Mouse (Mus musculus): Measurements from ENCODE around the gene Frat2. TPM values are rescaled to one million over a fixed set of nuclear protein-coding genes. Genes with fewer than 3 reads are reported as not detected.
"Not testable (repeated sequence)": the region's sequence is repeated elsewhere in the genome, so short reads cannot be mapped to it uniquely, and the experiment has no call there.

The Frat2 gene
- polyA plus RNA-seq, 1 experiment from 2014 or later = 11.7 TPM

- no peak overlapping the region for H3K4me3 ChIP-seq
- no peak overlapping the region for H3K27ac ChIP-seq (replicated peaks)
- WGBS = 87% methylated on average over 3 of the region's 3 CpGs
- peaks cover 25% of the 10 kb centered on the region for H3K36me3 ChIP-seq
- no peak overlapping the region for H3K9ac ChIP-seq
- ATAC-seq (ENCODE audit: low read depth) = no peak
- H3K4me1 ChIP-seq (replicated peaks) = no peaks in the 10 kb centered on the region
- H3K9me3 ChIP-seq = no peaks in the 10 kb centered on the region
- H3K27me3 ChIP-seq = no peaks in the 10 kb centered on the region
- H3K4me2 ChIP-seq = no peak overlapping the region
Measured at GRCm38 (mm10) chr19:41857816-41858310, 9.9 kb upstream of the Frat2 start.

GRCm38 (mm10) chr19:41857086-41857762, 9.3 kb upstream of the Frat2 start:
- Histone ChIP-seq H3K36me3 (peaks cover 19% of the 10 kb centered on the region), H3K4me1 (replicated peaks) (no peaks in the 10 kb centered on the region), H3K4me3 (no peak overlapping the region), H3K9ac (no peak overlapping the region), H3K4me2 (no peak overlapping the region), H3K27ac (replicated peaks) (no peak overlapping the region), H3K9me3 (no peaks in the 10 kb centered on the region), H3K27me3 (no peaks in the 10 kb centered on the region)
- ATAC-seq (ENCODE audit: low read depth) = no peak
- WGBS = 91% methylated on average over 5 of the region's 5 CpGs

- no peaks in the 10 kb centered on the region for H3K9me3 ChIP-seq
- H3K27me3 ChIP-seq = no peaks in the 10 kb centered on the region
- no peak overlapping the region for H3K4me2 ChIP-seq
- H3K4me1 ChIP-seq (replicated peaks) = peaks cover 28% of the 10 kb centered on the region
- WGBS = 90% methylated on average over 4 of the region's 4 CpGs
- no peak overlapping the region for H3K9ac ChIP-seq
- no peak overlapping the region; the same call in 1 of the 2 replicates for H3K27ac ChIP-seq (replicated peaks)
- no peak for ATAC-seq (ENCODE audit: low read depth)
- H3K4me3 ChIP-seq = no peak overlapping the region
- no peaks in the 10 kb centered on the region for H3K36me3 ChIP-seq
Measured at GRCm38 (mm10) chr19:41852423-41852822, 4.5 kb upstream of the Frat2 start.

- WGBS = 9% methylated on average over 14 of the region's 14 CpGs
Measured at GRCm38 (mm10) chr19:41850719-41851543, 3.0 kb upstream of the Frat2 start.

GRCm38 (mm10) chr19:41850021-41850718, 2.2 kb upstream of the Frat2 start:
- H3K27me3 ChIP-seq = no peaks in the 10 kb centered on the region
- peaks cover 46% of the 10 kb centered on the region for H3K4me1 ChIP-seq (replicated peaks)
- no peaks in the 10 kb centered on the region for H3K36me3 ChIP-seq
- 9% methylated on average over 6 of the region's 6 CpGs for WGBS
- peak overlapping the region; percentile 34 for H3K4me2 ChIP-seq
- H3K27ac ChIP-seq (replicated peaks) = peak overlapping the region; percentile 93
- peak overlapping the region; percentile 51; the same call in 1 of the 2 replicates for H3K9ac ChIP-seq
- H3K9me3 ChIP-seq = no peaks in the 10 kb centered on the region
- no peak; the same call in 1 of the 2 replicates for ATAC-seq (ENCODE audit: low read depth)
- 0 out of 2 replicates have a peak overlapping the region, but pooled peaks have one; percentile 2 for H3K4me3 ChIP-seq

More at GRCm38 (mm10) chr19:41850719-41851543, 3.0 kb upstream of the Frat2 start:
- ATAC-seq (ENCODE audit: low read depth) = no peak
- H3K36me3 ChIP-seq = no peaks in the 10 kb centered on the region
- H3K9ac ChIP-seq = peak overlapping the region; percentile 51
- peak overlapping the region; percentile 2; the same call in 1 of the 2 replicates for H3K4me3 ChIP-seq
- no peaks in the 10 kb centered on the region for H3K27me3 ChIP-seq
- H3K9me3 ChIP-seq = no peaks in the 10 kb centered on the region
- H3K4me1 ChIP-seq (replicated peaks) = peaks cover 38% of the 10 kb centered on the region
- peak overlapping the region; percentile 34 for H3K4me2 ChIP-seq
- H3K27ac ChIP-seq (replicated peaks) = peak overlapping the region; percentile 93

GRCm38 (mm10) chr19:41847614-41847991, 329 bp downstream of the Frat2 start:
- Histone ChIP-seq H3K4me1 (replicated peaks) (peaks cover 49% of the 10 kb centered on the region), H3K27ac (replicated peaks) (peak overlapping the region; percentile 95), H3K4me3 (peak overlapping the region; percentile 75), H3K4me2 (peak overlapping the region; percentile 80), H3K9ac (peak overlapping the region; percentile 89)
- H3K9me3 ChIP-seq, H3K36me3 ChIP-seq, H3K27me3 ChIP-seq: not testable (repeated sequence)
- peak; percentile 67 for ATAC-seq (ENCODE audit: low read depth)
- WGBS = 1% methylated on average over 49 of the region's 53 CpGs

GRCm38 (mm10) chr19:41847091-41847581, 796 bp downstream of the Frat2 start:
- ATAC-seq (ENCODE audit: low read depth) = peak; percentile 15

GRCm38 (mm10) chr19:41846366-41847090, 1.4 kb downstream of the Frat2 start:
- peaks cover 44% of the 10 kb centered on the region for H3K4me1 ChIP-seq (replicated peaks)
- WGBS = 12% methylated on average over 21 of the region's 21 CpGs
- H3K27me3 ChIP-seq = no peaks in the 10 kb centered on the region
- H3K9ac ChIP-seq = peak overlapping the region; percentile 89
- peak overlapping the region; percentile 95 for H3K27ac ChIP-seq (replicated peaks)
- no peaks in the 10 kb centered on the region for H3K9me3 ChIP-seq
- H3K36me3 ChIP-seq = no peaks in the 10 kb centered on the region
- H3K4me3 ChIP-seq = peak overlapping the region; percentile 75
- ATAC-seq (ENCODE audit: low read depth) = no peak
- H3K4me2 ChIP-seq = peak overlapping the region; percentile 80

More at GRCm38 (mm10) chr19:41847091-41847581, 796 bp downstream of the Frat2 start:
- Histone ChIP-seq H3K9me3 (no peaks in the 10 kb centered on the region), H3K36me3 (no peaks in the 10 kb centered on the region), H3K27me3 (no peaks in the 10 kb centered on the region), H3K4me1 (replicated peaks) (peaks cover 49% of the 10 kb centered on the region), H3K4me2 (peak overlapping the region; percentile 80), H3K9ac (peak overlapping the region; percentile 89), H3K4me3 (peak overlapping the region; percentile 75), H3K27ac (replicated peaks) (peak overlapping the region; percentile 95)
- WGBS = under 1% methylated on average over 57 of the region's 64 CpGs

- H3K9ac ChIP-seq = no peak overlapping the region
- no peaks in the 10 kb centered on the region for H3K27me3 ChIP-seq
- ATAC-seq (ENCODE audit: low read depth) = no peak
- H3K4me1 ChIP-seq (replicated peaks) = peaks cover 22% of the 10 kb centered on the region
- no peak overlapping the region for H3K4me3 ChIP-seq
- no peaks in the 10 kb centered on the region for H3K36me3 ChIP-seq
- no peak overlapping the region for H3K4me2 ChIP-seq
- no peak overlapping the region for H3K27ac ChIP-seq (replicated peaks)
- 82% methylated on average over 6 of the region's 6 CpGs for WGBS
- H3K9me3 ChIP-seq = no peaks in the 10 kb centered on the region
Measured at GRCm38 (mm10) chr19:41844345-41844744, 3.6 kb downstream of the Frat2 start.

GRCm38 (mm10) chr19:41842706-41843105, 5.2 kb downstream of the Frat2 start:
- 89% methylated on average over 4 of the region's 4 CpGs for WGBS
- Histone ChIP-seq H3K27me3 (no peaks in the 10 kb centered on the region), H3K9ac (no peak overlapping the region), H3K4me3 (no peak overlapping the region), H3K36me3 (no peaks in the 10 kb centered on the region), H3K27ac (replicated peaks) (no peak overlapping the region), H3K4me2 (no peak overlapping the region), H3K4me1 (replicated peaks) (peaks cover 21% of the 10 kb centered on the region), H3K9me3 (no peaks in the 10 kb centered on the region)
- ATAC-seq (ENCODE audit: low read depth) = no peak

- Histone ChIP-seq H3K9me3 (no peaks in the 10 kb centered on the region), H3K27ac (replicated peaks) (no peak overlapping the region), H3K36me3 (no peaks in the 10 kb centered on the region), H3K4me3 (no peak overlapping the region), H3K27me3 (no peaks in the 10 kb centered on the region), H3K4me2 (no peak overlapping the region), H3K9ac (no peak overlapping the region), H3K4me1 (replicated peaks) (peaks cover 21% of the 10 kb centered on the region)
- ATAC-seq (ENCODE audit: low read depth) = no peak
- 86% methylated on average over 4 of the region's 4 CpGs for WGBS
Measured at GRCm38 (mm10) chr19:41842196-41842595, 5.7 kb downstream of the Frat2 start.

Measured in neural tube, embryonic 13.5 days (tissue).